ENCODE assay signal across 19 mouse cellular contexts in the genomic region with DNA sequence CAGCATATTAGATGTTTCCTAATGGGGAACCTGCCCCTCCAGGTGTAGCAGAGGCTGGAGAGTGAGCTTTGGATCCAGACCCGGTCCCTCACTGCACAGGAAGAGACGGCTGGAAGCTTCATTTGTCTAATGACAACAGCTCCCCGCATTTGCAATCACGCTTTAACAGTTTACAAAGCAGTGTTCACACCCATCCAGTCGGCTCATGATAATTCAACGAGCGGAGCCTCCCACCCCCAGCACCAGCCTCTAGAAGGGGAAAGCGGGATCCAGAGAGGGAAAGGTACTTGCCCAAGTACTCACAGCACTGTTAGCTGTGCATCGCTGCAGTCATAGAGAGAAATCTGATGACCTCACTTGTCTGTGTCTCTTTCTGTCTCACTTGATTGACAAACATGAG. TPM values are rescaled to one million over a fixed set of nuclear protein-coding genes. Genes with fewer than 3 reads are reported as not detected.
DNase-seq lines count a peak whose midpoint lies in the region; ATAC-seq and TF ChIP-seq lines count a peak whose summit lies in the region.
"Had no signal": no experiment of that assay in that cellular context is flagged by ENCODE, and none has a peak within 500 bp of the region (broad histone marks: within the 10 kb centered on the region; RNA-seq: fewer than 3 reads in every experiment).

No protein-coding gene starts in this region.

- no peaks in the 10 kb centered on the region for H3K36me3 ChIP-seq in forebrain, embryonic 10.5 days (replicated peaks)
- no peaks in the 10 kb centered on the region for H3K36me3 ChIP-seq in forebrain, embryonic 13.5 days (ENCODE audit: poor library complexity, severe bottlenecking)
- no peaks in the 10 kb centered on the region for H3K36me3 ChIP-seq in hindbrain, embryonic 10.5 days
- no peaks in the 10 kb centered on the region for H3K36me3 ChIP-seq in hindbrain, postnatal 0 days (ENCODE audit: insufficient read depth, low read length)
- H3K36me3 ChIP-seq in midbrain, embryonic 12.5 days, result no peaks in the 10 kb centered on the region
- no peaks in the 10 kb centered on the region for H3K36me3 ChIP-seq in midbrain, embryonic 15.5 days (replicated peaks)
- no peaks in the 10 kb centered on the region for H3K36me3 ChIP-seq in small intestine, adult 2 months (ENCODE audit: control insufficient read depth, insufficient read depth, low read length)
- H3K36me3 ChIP-seq: embryonic facial prominence, embryonic 10.5 days; heart, embryonic 15.5 days had no signal

- no peak overlapping the region for H3K9ac ChIP-seq in forebrain, embryonic 13.5 days
- H3K9ac ChIP-seq in hindbrain, postnatal 0 days (replicated peaks; ENCODE audit: low read length), result no peak overlapping the region
- H3K9ac ChIP-seq in midbrain, embryonic 12.5 days (replicated peaks), result no peak overlapping the region
- H3K9ac ChIP-seq in midbrain, embryonic 15.5 days, result no peak overlapping the region
- H3K9ac ChIP-seq: heart, embryonic 15.5 days had no signal

- H3K4me1 ChIP-seq in forebrain, embryonic 10.5 days, result peaks cover 79% of the 10 kb centered on the region
- peaks cover 54% of the 10 kb centered on the region for H3K4me1 ChIP-seq in forebrain, embryonic 13.5 days
- peaks cover 69% of the 10 kb centered on the region for H3K4me1 ChIP-seq in hindbrain, embryonic 10.5 days (replicated peaks)
- H3K4me1 ChIP-seq in hindbrain, postnatal 0 days (ENCODE audit: insufficient read depth, low read length), result peaks cover 17% of the 10 kb centered on the region
- H3K4me1 ChIP-seq in midbrain, embryonic 12.5 days, result peaks cover 54% of the 10 kb centered on the region
- H3K4me1 ChIP-seq in midbrain, embryonic 15.5 days, result peaks cover 41% of the 10 kb centered on the region
- H3K4me1 ChIP-seq in small intestine, adult 2 months (ENCODE audit: control insufficient read depth, insufficient read depth, insufficient read length, low read length), result peaks cover 36% of the 10 kb centered on the region

- no peak for TF ChIP-seq CTCF in hindbrain, postnatal 0 days (IDR thresholded peaks at IDR 0.05; ENCODE audit: low read depth)
- no peak for TF ChIP-seq CTCF in small intestine, adult 2 months (IDR thresholded peaks at IDR 0.05; ENCODE audit: extremely low read depth, insufficient read length, insufficient replicate concordance, low read depth, low read length)

- no peak overlapping the region for H3K4me2 ChIP-seq in forebrain, embryonic 13.5 days
- no peak overlapping the region for H3K4me2 ChIP-seq in hindbrain, postnatal 0 days (ENCODE audit: low read depth, low read length)
- no peak overlapping the region for H3K4me2 ChIP-seq in midbrain, embryonic 12.5 days (replicated peaks)
- no peak overlapping the region for H3K4me2 ChIP-seq in midbrain, embryonic 15.5 days
- H3K4me2 ChIP-seq: heart, embryonic 11.5 days; heart, embryonic 15.5 days had no signal

- no peak for ATAC-seq in forebrain, embryonic 13.5 days
- no peak for ATAC-seq in hindbrain, postnatal 0 days
- no peak for ATAC-seq in midbrain, embryonic 12.5 days (ENCODE audit: low FRiP score, low read depth)
- no peak for ATAC-seq in midbrain, embryonic 15.5 days (replicated peaks)
- ATAC-seq: hindbrain, embryonic 16.5 days had no signal

- H3K27ac ChIP-seq in forebrain, embryonic 10.5 days, result peak overlapping the region; percentile 32; the same call in 1 of the 2 replicates
- no peak overlapping the region for H3K27ac ChIP-seq in forebrain, embryonic 13.5 days
- peak overlapping the region; percentile 72 for H3K27ac ChIP-seq in hindbrain, embryonic 10.5 days
- H3K27ac ChIP-seq in hindbrain, postnatal 0 days, result no peak overlapping the region
- peak overlapping the region; percentile 10; the same call in 1 of the 2 replicates for H3K27ac ChIP-seq in midbrain, embryonic 12.5 days (replicated peaks)
- no peak overlapping the region for H3K27ac ChIP-seq in midbrain, embryonic 15.5 days
- peak overlapping the region; percentile 22; the same call in 1 of the 2 replicates for H3K27ac ChIP-seq in small intestine, adult 2 months (ENCODE audit: insufficient read depth, low read depth, low read length)
- H3K27ac ChIP-seq: embryonic facial prominence, embryonic 10.5 days; heart, adult 2 months; heart, embryonic 15.5 days had no signal

- TF ChIP-seq POLR2A in small intestine, adult 2 months (IDR thresholded peaks at IDR 0.05; ENCODE audit: low read depth, low read length), result no peak

- no peaks in the 10 kb centered on the region for H3K9me3 ChIP-seq in forebrain, embryonic 10.5 days
- no peaks in the 10 kb centered on the region for H3K9me3 ChIP-seq in forebrain, embryonic 13.5 days (replicated peaks)
- H3K9me3 ChIP-seq in hindbrain, embryonic 10.5 days, result no peaks in the 10 kb centered on the region
- no peaks in the 10 kb centered on the region for H3K9me3 ChIP-seq in hindbrain, postnatal 0 days (ENCODE audit: low read length)
- H3K9me3 ChIP-seq in midbrain, embryonic 12.5 days, result no peaks in the 10 kb centered on the region
- no peaks in the 10 kb centered on the region for H3K9me3 ChIP-seq in midbrain, embryonic 15.5 days
- H3K9me3 ChIP-seq: embryonic facial prominence, embryonic 10.5 days; heart, embryonic 15.5 days had no signal

- no peak overlapping the region for H3K4me3 ChIP-seq in forebrain, embryonic 10.5 days
- no peak overlapping the region for H3K4me3 ChIP-seq in forebrain, embryonic 13.5 days
- H3K4me3 ChIP-seq in hindbrain, embryonic 10.5 days, result no peak overlapping the region
- no peak overlapping the region for H3K4me3 ChIP-seq in hindbrain, postnatal 0 days (ENCODE audit: low read length)
- H3K4me3 ChIP-seq in midbrain, embryonic 12.5 days, result no peak overlapping the region
- H3K4me3 ChIP-seq in midbrain, embryonic 15.5 days, result no peak overlapping the region
- H3K4me3 ChIP-seq in small intestine, adult 2 months (ENCODE audit: low read depth, low read length), result no peak overlapping the region
- H3K4me3 ChIP-seq: embryonic facial prominence, embryonic 10.5 days; heart, adult 2 months; heart, embryonic 15.5 days had no signal

- H3K27me3 ChIP-seq in forebrain, embryonic 10.5 days (ENCODE audit: poor library complexity, severe bottlenecking), result peaks cover 63% of the 10 kb centered on the region
- H3K27me3 ChIP-seq in forebrain, embryonic 13.5 days, result no peaks in the 10 kb centered on the region
- H3K27me3 ChIP-seq in hindbrain, embryonic 10.5 days (ENCODE audit: insufficient read depth, poor library complexity, severe bottlenecking), result peaks cover 25% of the 10 kb centered on the region
- H3K27me3 ChIP-seq in hindbrain, postnatal 0 days (ENCODE audit: insufficient read depth, low read length), result no peaks in the 10 kb centered on the region
- H3K27me3 ChIP-seq in midbrain, embryonic 12.5 days, result no peaks in the 10 kb centered on the region
- no peaks in the 10 kb centered on the region for H3K27me3 ChIP-seq in midbrain, embryonic 15.5 days (replicated peaks)
- H3K27me3 ChIP-seq in small intestine, adult 2 months (ENCODE audit: control insufficient read depth, insufficient read depth, low read length), result no peaks in the 10 kb centered on the region; the same call in 1 of the 2 replicates

- no peak for DNase-seq in forebrain, embryonic 10.5 days (ENCODE audit: extremely low spot score, low spot score)
- DNase-seq in hindbrain, embryonic 10.5 days (ENCODE audit: low spot score), result no peak
- DNase-seq in hindbrain, postnatal 0 days (ENCODE audit: low spot score), result no peak
- no peak for DNase-seq in layer of hippocampus, adult 18-20 months (ENCODE audit: low spot score in 2 of 2)
- DNase-seq: adrenal gland, postnatal 10 days; cerebellum, adult 11-12 months; gastrocnemius, postnatal 14 days; heart, adult 2 months; heart, postnatal 14 days had no signal

- 61% methylated on average over 9 of the region's 9 CpGs for WGBS in forebrain, embryonic 10.5 days
- WGBS in forebrain, embryonic 13.5 days, result 32% methylated on average over 9 of the region's 9 CpGs
- 44% methylated on average over 9 of the region's 9 CpGs for WGBS in hindbrain, embryonic 10.5 days
- 36% methylated on average over 9 of the region's 9 CpGs for WGBS in hindbrain, postnatal 0 days
- WGBS in midbrain, embryonic 12.5 days, result 43% methylated on average over 9 of the region's 9 CpGs
- 35% methylated on average over 9 of the region's 9 CpGs for WGBS in midbrain, embryonic 15.5 days
- WGBS in small intestine, adult 2 months, result 23% methylated on average over 9 of the region's 9 CpGs

RNA-seq across cellular contexts. Expression of a gene that starts 2.7 kb away (rescaled TPM):
- polyA plus RNA-seq in forebrain, embryonic 10.5 days (2016; fragmentation: Nextera tagmentation; extraction: Ambion mirVana), result 9.5 and 9.7 TPM in 2 replicates
- polyA plus RNA-seq in forebrain, embryonic 13.5 days (2015; fragmentation: Nextera tagmentation; extraction: Ambion mirVana), result 10.7 and 12.7 TPM in 2 replicates
- 13.4 and 21.5 TPM in 2 replicates for polyA plus RNA-seq in hindbrain, embryonic 10.5 days (2016; fragmentation: Nextera tagmentation; extraction: Ambion mirVana)
- 136 and 150 TPM in 2 replicates for total RNA-seq in hindbrain, postnatal 0 days (2014; rRNA removed)
- 12.6 and 13.0 TPM in 2 replicates for polyA plus RNA-seq in hindbrain, postnatal 0 days (2015; fragmentation: Nextera tagmentation; extraction: Ambion mirVana)
- 39.8 and 40.0 TPM in 2 replicates for polyA plus RNA-seq in midbrain, embryonic 12.5 days (2016; fragmentation: Nextera tagmentation; extraction: Ambion mirVana)
- 31.0 and 31.7 TPM in 2 replicates for polyA plus RNA-seq in midbrain, embryonic 15.5 days (2015; fragmentation: Nextera tagmentation; extraction: Ambion mirVana)
- polyA plus RNA-seq in small intestine, adult 2 months (2012; rRNA removed), result 32.1 and 57.6 TPM in 2 replicates
- 10 to 100 TPM; 21.2 to 21.3 TPM for total RNA-seq in layer of hippocampus, adult 18-20 months (2021)

RNA-seq across cellular contexts. Expression of a gene that starts 47.5 kb away (rescaled TPM):
- polyA plus RNA-seq in forebrain, embryonic 10.5 days (2016; fragmentation: Nextera tagmentation; extraction: Ambion mirVana), result 15.1 and 15.5 TPM in 2 replicates
- 19.1 and 20.4 TPM in 2 replicates for polyA plus RNA-seq in forebrain, embryonic 13.5 days (2015; fragmentation: Nextera tagmentation; extraction: Ambion mirVana)
- polyA plus RNA-seq in hindbrain, embryonic 10.5 days (2016; fragmentation: Nextera tagmentation; extraction: Ambion mirVana), result 23.4 and 38.4 TPM in 2 replicates
- 65.5 and 72.0 TPM in 2 replicates for total RNA-seq in hindbrain, postnatal 0 days (2014; rRNA removed)
- polyA plus RNA-seq in hindbrain, postnatal 0 days (2015; fragmentation: Nextera tagmentation; extraction: Ambion mirVana), result 75.8 and 79.7 TPM in 2 replicates
- polyA plus RNA-seq in midbrain, embryonic 12.5 days (2016; fragmentation: Nextera tagmentation; extraction: Ambion mirVana), result 30.2 and 38.4 TPM in 2 replicates
- polyA plus RNA-seq in midbrain, embryonic 15.5 days (2015; fragmentation: Nextera tagmentation; extraction: Ambion mirVana), result 39.7 and 49.0 TPM in 2 replicates
- 58.9 and 71.3 TPM in 2 replicates for polyA plus RNA-seq in small intestine, adult 2 months (2012; rRNA removed)
- total RNA-seq in layer of hippocampus, adult 18-20 months (2021), result 10 to 100 TPM; 56.5 to 79.9 TPM
- total RNA-seq: MEL had no signal
- polyA plus RNA-seq: C2C12 had no signal

RNA-seq across cellular contexts. Expression of a gene that starts 54.4 kb away (rescaled TPM):
- 5.0 and 6.9 TPM in 2 replicates for polyA plus RNA-seq in forebrain, embryonic 10.5 days (2016; fragmentation: Nextera tagmentation; extraction: Ambion mirVana)
- polyA plus RNA-seq in forebrain, embryonic 13.5 days (2015; fragmentation: Nextera tagmentation; extraction: Ambion mirVana), result 8.0 and 8.3 TPM in 2 replicates
- polyA plus RNA-seq in hindbrain, embryonic 10.5 days (2016; fragmentation: Nextera tagmentation; extraction: Ambion mirVana), result 7.5 and 18.5 TPM in 2 replicates
- 71.8 and 90.1 TPM in 2 replicates for total RNA-seq in hindbrain, postnatal 0 days (2014; rRNA removed)
- 47.1 and 48.3 TPM in 2 replicates for polyA plus RNA-seq in hindbrain, postnatal 0 days (2015; fragmentation: Nextera tagmentation; extraction: Ambion mirVana)
- polyA plus RNA-seq in midbrain, embryonic 12.5 days (2016; fragmentation: Nextera tagmentation; extraction: Ambion mirVana), result 17.3 and 23.9 TPM in 2 replicates
- polyA plus RNA-seq in midbrain, embryonic 15.5 days (2015; fragmentation: Nextera tagmentation; extraction: Ambion mirVana), result 21.7 and 28.4 TPM in 2 replicates
- polyA plus RNA-seq in small intestine, adult 2 months (2012; rRNA removed), result 82.5 and 108 TPM in 2 replicates
- 10 to 100 TPM; 41.0 to 50.7 TPM for total RNA-seq in layer of hippocampus, adult 18-20 months (2021)
- total RNA-seq: MEL had no signal
- polyA plus RNA-seq: C2C12 had no signal

Comparison
In these comparisons a context has a peak if more than half of its experiments do, and no peak if none do; other contexts are left out.
1. H3K27ac ChIP-seq: peak in forebrain, embryonic 10.5 days (single experiment), hindbrain, embryonic 10.5 days (single experiment), midbrain, embryonic 12.5 days (single experiment) and small intestine, adult 2 months (single experiment); none in forebrain, embryonic 13.5 days (single experiment), hindbrain, postnatal 0 days (single experiment) and midbrain, embryonic 15.5 days (single experiment).